Mouse (Mus musculus): ENCODE results near the gene 2310039H08Rik. TPM values are rescaled to one million over a fixed set of nuclear protein-coding genes. Genes with fewer than 3 reads are reported as not detected.

2310039H08Rik gene
- polyA plus RNA-seq, 1 experiment from 2014 or later, result 51.4 TPM

DNA sequence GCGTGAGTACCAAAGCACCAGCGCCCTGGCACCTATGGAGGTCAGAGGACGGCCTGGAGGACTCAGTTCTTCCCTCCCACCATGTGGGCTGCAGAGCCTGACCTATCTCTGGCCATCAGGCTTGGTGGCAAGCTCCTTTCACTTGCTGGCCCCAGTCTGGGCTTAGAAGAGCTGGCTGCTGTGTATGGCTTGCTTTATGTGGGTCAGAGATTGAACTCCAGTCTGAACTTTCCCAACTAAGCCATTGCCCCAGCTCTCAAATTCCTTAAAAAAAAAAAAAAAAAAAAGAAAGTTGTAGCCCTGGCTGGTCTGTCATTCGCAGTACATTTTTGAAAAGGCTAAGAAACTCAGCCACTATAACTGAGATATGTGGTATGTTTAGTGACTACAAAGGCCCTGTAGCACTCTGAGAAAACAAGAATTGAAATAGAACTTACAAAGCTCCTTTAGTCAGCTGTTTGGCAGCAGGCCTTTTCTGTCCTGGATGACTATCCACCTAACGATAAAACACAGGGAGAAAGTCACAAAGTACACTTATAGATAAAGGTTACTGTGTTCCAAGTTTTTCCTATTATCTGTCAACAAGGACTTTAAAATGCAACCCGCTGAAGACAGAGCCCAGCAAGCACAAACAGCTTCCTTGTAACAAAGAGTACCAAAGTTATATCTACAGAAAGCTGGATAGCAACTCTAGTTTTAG, 36.8 kb downstream of the 2310039H08Rik start:
- H3K4me3 ChIP-seq (replicated peaks), result no peak overlapping the region
- H3K27ac ChIP-seq, result no peak overlapping the region
- H3K36me3 ChIP-seq, result peaks cover 90% of the 10 kb centered on the region
- H3K9ac ChIP-seq, result no peak overlapping the region
- H3K4me2 ChIP-seq, result no peak overlapping the region
- 83% methylated on average over 6 of the region's 6 CpGs for WGBS (ENCODE audit: insufficient replicate concordance)
- H3K9me3 ChIP-seq (replicated peaks), result no peaks in the 10 kb centered on the region
- no peaks in the 10 kb centered on the region; the same call in 1 of the 2 replicates for H3K4me1 ChIP-seq (replicated peaks)
- no peaks in the 10 kb centered on the region for H3K27me3 ChIP-seq
- ATAC-seq (ENCODE audit: low read depth) (no peak), DNase-seq (no peak)

GRCm38 (mm10) chr17:46810672-46811071, 38.2 kb downstream of the 2310039H08Rik start:
- H3K9me3 ChIP-seq (replicated peaks), result no peaks in the 10 kb centered on the region
- WGBS (ENCODE audit: insufficient replicate concordance), result 79% methylated on average over 3 of the region's 3 CpGs
- no peaks in the 10 kb centered on the region for H3K27me3 ChIP-seq
- no peak overlapping the region for H3K9ac ChIP-seq
- DNase-seq, result no peak
- H3K4me3 ChIP-seq (replicated peaks), result no peak overlapping the region
- no peak overlapping the region for H3K27ac ChIP-seq
- peaks cover 10% of the 10 kb centered on the region for H3K4me1 ChIP-seq (replicated peaks)
- no peak for ATAC-seq (ENCODE audit: low read depth)
- no peak overlapping the region for H3K4me2 ChIP-seq
- H3K36me3 ChIP-seq, result peaks cover 82% of the 10 kb centered on the region

DNA sequence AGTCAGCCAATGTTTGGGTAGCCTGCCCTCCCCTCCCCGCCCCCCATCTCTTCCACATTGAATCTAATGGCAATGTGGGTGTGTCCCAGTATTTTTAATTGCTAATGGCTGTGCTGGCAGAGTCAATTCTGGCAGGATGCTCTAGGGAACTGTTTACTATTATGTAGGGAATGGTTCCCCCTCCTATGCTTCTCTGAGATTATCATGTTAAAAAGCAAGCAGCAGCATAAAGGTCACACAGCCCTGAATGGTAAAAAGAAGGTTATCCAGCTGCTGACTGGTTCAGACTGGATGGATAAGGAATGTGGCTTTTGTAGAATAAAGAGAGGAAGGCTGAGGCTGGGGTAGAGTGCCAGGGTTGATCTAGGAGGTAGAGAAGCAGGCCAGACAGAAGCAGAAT, 40.0 kb downstream of the 2310039H08Rik start:
- Histone ChIP-seq H3K4me1 (replicated peaks) (peaks cover 28% of the 10 kb centered on the region), H3K4me3 (replicated peaks) (no peak overlapping the region), H3K27me3 (no peaks in the 10 kb centered on the region), H3K9ac (no peak overlapping the region), H3K4me2 (no peak overlapping the region), H3K27ac (no peak overlapping the region), H3K36me3 (peaks cover 72% of the 10 kb centered on the region), H3K9me3 (replicated peaks) (no peaks in the 10 kb centered on the region)
- ATAC-seq (ENCODE audit: low read depth), result no peak
- no peak for DNase-seq
- 82% methylated on average over 1 of the region's 1 CpGs for WGBS (ENCODE audit: insufficient replicate concordance)

- ATAC-seq (ENCODE audit: low read depth) (no peak), DNase-seq (no peak)
- Histone ChIP-seq H3K4me3 (replicated peaks) (no peak overlapping the region), H3K9me3 (replicated peaks) (no peaks in the 10 kb centered on the region), H3K36me3 (peaks cover 65% of the 10 kb centered on the region), H3K4me2 (no peak overlapping the region), H3K27ac (no peak overlapping the region), H3K9ac (no peak overlapping the region), H3K4me1 (replicated peaks) (peaks cover 40% of the 10 kb centered on the region), H3K27me3 (no peaks in the 10 kb centered on the region)
- 79% methylated on average over 8 of the region's 8 CpGs for WGBS (ENCODE audit: insufficient replicate concordance)
Measured at GRCm38 (mm10) chr17:46813637-46814036, 41.2 kb downstream of the 2310039H08Rik start.

DNA sequence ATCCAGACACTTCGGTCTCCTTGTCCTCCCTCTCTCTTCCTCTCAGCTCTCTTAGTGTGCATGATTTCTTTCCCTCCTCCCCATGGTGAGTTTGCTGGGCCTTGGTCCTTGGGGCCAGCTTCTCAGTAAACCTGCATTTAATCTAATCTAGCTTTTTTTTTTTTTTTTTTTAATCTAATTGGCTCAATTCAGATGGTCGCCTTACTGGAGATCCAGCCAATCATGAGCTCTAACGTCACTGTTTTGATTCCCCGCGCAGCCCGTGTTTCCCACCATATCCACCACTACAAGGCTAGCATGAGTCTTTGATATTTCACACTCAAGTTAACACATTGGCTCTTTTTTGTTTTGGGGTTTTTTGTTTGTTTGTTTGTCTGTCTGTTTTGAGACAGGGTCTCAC, 42.1 kb downstream of the 2310039H08Rik start:
- Histone ChIP-seq H3K27me3 (no peaks in the 10 kb centered on the region), H3K4me2 (no peak overlapping the region), H3K4me1 (replicated peaks) (peaks cover 48% of the 10 kb centered on the region), H3K36me3 (peaks cover 61% of the 10 kb centered on the region), H3K9me3 (replicated peaks) (no peaks in the 10 kb centered on the region), H3K27ac (no peak overlapping the region), H3K9ac (no peak overlapping the region), H3K4me3 (replicated peaks) (no peak overlapping the region)
- WGBS (ENCODE audit: insufficient replicate concordance), result 89% methylated on average over 6 of the region's 6 CpGs
- DNase-seq (no peak), ATAC-seq (ENCODE audit: low read depth) (no peak)

- no peaks in the 10 kb centered on the region for H3K9me3 ChIP-seq (replicated peaks)
- H3K4me2 ChIP-seq, result no peak overlapping the region; the same call in 1 of the 2 replicates
- no peak overlapping the region for H3K9ac ChIP-seq
- H3K4me1 ChIP-seq (replicated peaks), result peaks cover 61% of the 10 kb centered on the region
- no peak for DNase-seq
- H3K27me3 ChIP-seq, result no peaks in the 10 kb centered on the region
- no peak overlapping the region for H3K4me3 ChIP-seq (replicated peaks)
- peak overlapping the region; percentile 20 for H3K27ac ChIP-seq
- peaks cover 66% of the 10 kb centered on the region for H3K36me3 ChIP-seq
- WGBS (ENCODE audit: insufficient replicate concordance), result 77% methylated on average over 13 of the region's 13 CpGs
- no peak for ATAC-seq (ENCODE audit: low read depth)
Measured at GRCm38 (mm10) chr17:46816306-46816705, 43.9 kb downstream of the 2310039H08Rik start.

GRCm38 (mm10) chr17:46817734-46818158, 45.3 kb downstream of the 2310039H08Rik start:
- Histone ChIP-seq H3K4me2 (peak overlapping the region; percentile 59), H3K9me3 (replicated peaks) (no peaks in the 10 kb centered on the region), H3K36me3 (peaks cover 64% of the 10 kb centered on the region), H3K9ac (peak overlapping the region; percentile 61), H3K27ac (peak overlapping the region; percentile 90), H3K27me3 (no peaks in the 10 kb centered on the region), H3K4me1 (replicated peaks) (peaks cover 61% of the 10 kb centered on the region), H3K4me3 (replicated peaks) (peak overlapping the region; percentile 26)
- 21% methylated on average over 12 of the region's 12 CpGs for WGBS (ENCODE audit: insufficient replicate concordance)
- ATAC-seq (ENCODE audit: low read depth), result peak; percentile 97
- DNase-seq, result peak; percentile 71

- WGBS (ENCODE audit: insufficient replicate concordance), result 86% methylated on average over 7 of the region's 7 CpGs
- no peak overlapping the region for H3K4me3 ChIP-seq (replicated peaks)
- H3K9ac ChIP-seq, result no peak overlapping the region
- H3K4me1 ChIP-seq (replicated peaks), result peaks cover 51% of the 10 kb centered on the region
- H3K27ac ChIP-seq, result no peak overlapping the region
- H3K27me3 ChIP-seq, result no peaks in the 10 kb centered on the region
- no peaks in the 10 kb centered on the region for H3K9me3 ChIP-seq (replicated peaks)
- no peak overlapping the region for H3K4me2 ChIP-seq
- ATAC-seq (ENCODE audit: low read depth) (no peak), DNase-seq (no peak)
- H3K36me3 ChIP-seq, result peaks cover 75% of the 10 kb centered on the region
Measured at GRCm38 (mm10) chr17:46820628-46821027, 48.2 kb downstream of the 2310039H08Rik start.

Other genes with a start within 250 kb of the 2310039H08Rik start
- gene Cul9, start 226.2 kb upstream of the 2310039H08Rik start, polyA plus RNA-seq (2015; fragmentation: Nextera tagmentation; extraction: Ambion mirVana), result 0.44 and 0.84 TPM in 2 replicates
- 2.9 and 3.2 TPM in 2 replicates for gene Srf, start 216.5 kb upstream of the 2310039H08Rik start, polyA plus RNA-seq (2015; fragmentation: Nextera tagmentation; extraction: Ambion mirVana)
- gene Ptk7, start 143.1 kb upstream of the 2310039H08Rik start, polyA plus RNA-seq (2015; fragmentation: Nextera tagmentation; extraction: Ambion mirVana), result 8.0 and 9.1 TPM in 2 replicates
- 5.8 TPM in 2 replicates for gene Klc4, start 126.6 kb upstream of the 2310039H08Rik start, polyA plus RNA-seq (2015; fragmentation: Nextera tagmentation; extraction: Ambion mirVana)
- 91.5 and 97.5 TPM in 2 replicates for gene Mrpl2, start 126.4 kb upstream of the 2310039H08Rik start, polyA plus RNA-seq (2015; fragmentation: Nextera tagmentation; extraction: Ambion mirVana)
- gene Cul7, start 122.3 kb upstream of the 2310039H08Rik start, polyA plus RNA-seq (2015; fragmentation: Nextera tagmentation; extraction: Ambion mirVana), result 10.9 and 12.4 TPM in 2 replicates
- 31.7 and 31.9 TPM in 2 replicates for gene Rrp36, start 98.3 kb upstream of the 2310039H08Rik start, polyA plus RNA-seq (2015; fragmentation: Nextera tagmentation; extraction: Ambion mirVana)
- gene Mea1, start 93.8 kb upstream of the 2310039H08Rik start, polyA plus RNA-seq (2015; fragmentation: Nextera tagmentation; extraction: Ambion mirVana), result 65.2 and 67.8 TPM in 2 replicates
- gene Klhdc3, start 91.7 kb upstream of the 2310039H08Rik start, polyA plus RNA-seq (2015; fragmentation: Nextera tagmentation; extraction: Ambion mirVana), result 73.1 and 75.6 TPM in 2 replicates
- 31.2 and 36.0 TPM in 2 replicates for gene Ppp2r5d, start 67.5 kb upstream of the 2310039H08Rik start, polyA plus RNA-seq (2015; fragmentation: Nextera tagmentation; extraction: Ambion mirVana)
- gene Pex6, start 61.2 kb upstream of the 2310039H08Rik start, polyA plus RNA-seq (2015; fragmentation: Nextera tagmentation; extraction: Ambion mirVana), result 8.5 and 9.4 TPM in 2 replicates
- 11.0 and 11.7 TPM in 2 replicates for gene Gnmt, start 43.5 kb upstream of the 2310039H08Rik start, polyA plus RNA-seq (2015; fragmentation: Nextera tagmentation; extraction: Ambion mirVana)
- 30.2 and 30.9 TPM in 2 replicates for gene Cnpy3, start 20.4 kb upstream of the 2310039H08Rik start, polyA plus RNA-seq (2015; fragmentation: Nextera tagmentation; extraction: Ambion mirVana)
- gene Ptcra, start 8.9 kb upstream of the 2310039H08Rik start, polyA plus RNA-seq (2015; fragmentation: Nextera tagmentation; extraction: Ambion mirVana), result 0.30 and 0.32 TPM in 2 replicates
- 108 and 131 TPM in 2 replicates for gene Rpl7l1, start 10.0 kb downstream of the 2310039H08Rik start, polyA plus RNA-seq (2015; fragmentation: Nextera tagmentation; extraction: Ambion mirVana)
- gene Bicral, start 85.8 kb downstream of the 2310039H08Rik start, polyA plus RNA-seq (2015; fragmentation: Nextera tagmentation; extraction: Ambion mirVana), result 2.6 and 3.6 TPM in 2 replicates
- gene Tbcc, start 118.0 kb downstream of the 2310039H08Rik start, polyA plus RNA-seq (2015; fragmentation: Nextera tagmentation; extraction: Ambion mirVana), result 22.4 and 24.9 TPM in 2 replicates
- gene Prph2, start 137.8 kb downstream of the 2310039H08Rik start, polyA plus RNA-seq (2015; fragmentation: Nextera tagmentation; extraction: Ambion mirVana), result not detected in 2 replicates
- gene Ubr2, start 237.9 kb downstream of the 2310039H08Rik start, polyA plus RNA-seq (2015; fragmentation: Nextera tagmentation; extraction: Ambion mirVana), result 7.0 and 7.8 TPM in 2 replicates

Data from liver, embryonic 13.5 days (tissue).